ENCODE assay signal across 10 mouse cellular contexts in the genomic region with DNA sequence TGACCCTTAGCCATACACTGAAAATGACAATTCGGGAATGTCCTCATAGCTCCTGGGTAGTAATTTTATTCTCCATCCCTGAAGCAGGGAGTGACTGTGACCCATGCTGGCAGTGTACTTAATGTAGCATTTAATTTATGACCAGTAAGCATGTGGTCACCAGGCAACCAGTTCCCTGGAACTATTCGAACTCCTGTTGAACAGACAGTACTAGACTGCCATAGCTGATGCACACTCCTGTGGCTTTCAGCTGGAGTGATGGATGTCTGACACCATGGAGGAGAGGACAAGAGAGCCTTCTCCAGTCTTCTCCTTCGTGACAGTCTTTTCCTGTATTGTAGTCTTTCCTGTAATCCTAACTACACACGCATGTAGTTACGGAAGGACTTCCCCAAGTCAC. TPM values are rescaled to one million over a fixed set of nuclear protein-coding genes. Genes with fewer than 3 reads are reported as not detected.
DNase-seq lines count a peak whose midpoint lies in the region; TF ChIP-seq lines count a peak whose summit lies in the region.
"Had no signal": no experiment of that assay in that cellular context is flagged by ENCODE, and none has a peak within 500 bp of the region (broad histone marks: within the 10 kb centered on the region; RNA-seq: fewer than 3 reads in every experiment).

No protein-coding gene starts in this region.

- DNase-seq in embryo, embryonic 10 days (ENCODE audit: low spot score): peak; percentile 46
- no peak for DNase-seq in embryo, embryonic 11 days
- DNase-seq in kidney, adult 11 months: peak; percentile 27
- no peak for DNase-seq in kidney, postnatal 25 days
- no peak for DNase-seq in testis, postnatal 10 days (ENCODE audit: low spot score)
- no peak for DNase-seq in cerebellum, postnatal 10 days
- DNase-seq in layer of hippocampus, adult 11-12 months (ENCODE audit: low spot score): no peak
- DNase-seq: adrenal gland, postnatal 10 days; cerebellum, adult 8-10 months had no signal

- TF ChIP-seq CTCF in testis, adult 2 months (IDR thresholded peaks at IDR 0.05; ENCODE audit: control insufficient read depth, insufficient read depth, insufficient replicate concordance, low read depth, low read length): no peak

- peak overlapping the region; percentile 41; the same call in 1 of the 2 replicates for H3K4me3 ChIP-seq in testis, adult 2 months (ENCODE audit: control insufficient read depth, low read depth, low read length)

- H3K27me3 ChIP-seq in testis, adult 2 months (ENCODE audit: control insufficient read depth, insufficient read depth, low read length): no peaks in the 10 kb centered on the region

- no peak for TF ChIP-seq POLR2A in testis, adult 2 months (IDR thresholded peaks at IDR 0.05; ENCODE audit: control insufficient read depth, low read depth, low read length)

- peaks cover 7% of the 10 kb centered on the region; the same call in 1 of the 2 replicates for H3K4me1 ChIP-seq in testis, adult 2 months (ENCODE audit: control insufficient read depth, insufficient read depth, low read length)

- H3K27ac ChIP-seq in testis, adult 2 months (ENCODE audit: control insufficient read depth, insufficient read depth, low read depth, low read length): no peak overlapping the region; the same call in 1 of the 2 replicates

- no peaks in the 10 kb centered on the region for H3K36me3 ChIP-seq in testis, adult 2 months (ENCODE audit: control insufficient read depth, insufficient read depth, low read length)

RNA-seq across cellular contexts. Expression of a gene that starts 1.8 kb away (rescaled TPM):
- 13.2 and 17.1 TPM in 2 replicates for polyA plus RNA-seq in testis, adult 2 months (2012; rRNA removed)

RNA-seq across cellular contexts. Expression of a gene that starts 4.7 kb away (rescaled TPM):
- 4.4 and 4.5 TPM in 2 replicates for polyA plus RNA-seq in testis, adult 2 months (2012; rRNA removed)

RNA-seq across cellular contexts. Expression of a gene that starts 6.2 kb away (rescaled TPM):
- 1.3 and 2.7 TPM in 2 replicates for polyA plus RNA-seq in testis, adult 2 months (2012; rRNA removed)

RNA-seq across cellular contexts. Expression of a gene that starts 14.2 kb away (rescaled TPM):
- polyA plus RNA-seq in testis, adult 2 months (2012; rRNA removed): 0.07 and 0.13 TPM in 2 replicates

RNA-seq across cellular contexts. Expression of a gene that starts 14.8 kb away (rescaled TPM):
- polyA plus RNA-seq in testis, adult 2 months (2012; rRNA removed): 1.3 and 1.4 TPM in 2 replicates

Comparison
In these comparisons a context has a peak if more than half of its experiments do, and no peak if none do; other contexts are left out.
1. DNase-seq: peak in embryo, embryonic 10 days (single experiment) and kidney, adult 11 months (single experiment); none in embryo, embryonic 11 days (single experiment), kidney, postnatal 25 days (0 of 2), testis, postnatal 10 days (single experiment), cerebellum, postnatal 10 days (0 of 2) and layer of hippocampus, adult 11-12 months (single experiment).